Mouse (Mus musculus) heart, embryonic 15.5 days (tissue): Measurements from ENCODE around the gene Galk1. TPM values are rescaled to one million over a fixed set of nuclear protein-coding genes. Genes with fewer than 3 reads are reported as not detected.
"Not testable (repeated sequence)": the region's sequence is repeated elsewhere in the genome, so short reads cannot be mapped to it uniquely, and the experiment has no call there.

Experiments
- ATAC-seq: fragments of 200-750 bp; cut with Nextera tagmentation; replicated peaks from 2 replicates; pipeline ENCODE4 v1.8.0; 2017; ENCODE audit warnings: low read depth, moderate TSS enrichment; ENCODE audit not compliant: insufficient number of reproducible peaks, insufficient read depth, low FRiP score
- H3K27ac ChIP-seq: fragments of 300-500 bp; sonication (generic); 2 replicates; pipeline ENCODE4 v1.5.1; 2015; ENCODE audit warnings: mild to moderate bottlenecking, inconsistent platforms
- H3K27me3 ChIP-seq: fragments of 300-500 bp; sonication (generic); 2 replicates; pipeline ENCODE4 v1.6.1; 2015; ENCODE audit warnings: inconsistent platforms
- H3K36me3 ChIP-seq: fragments of 300-500 bp; sonication (generic); 2 replicates; pipeline ENCODE4 v1.6.1; 2015; ENCODE audit warnings: mild to moderate bottlenecking, inconsistent platforms
- H3K4me1 ChIP-seq: fragments of 300-500 bp; sonication (generic); replicated peaks from 2 replicates; pipeline ENCODE4 v1.6.1; 2015; ENCODE audit warnings: inconsistent platforms
- H3K4me2 ChIP-seq: fragments of 300-500 bp; sonication (generic); 2 replicates; pipeline ENCODE4 v1.6.1; 2015; ENCODE audit warnings: inconsistent platforms, mild to moderate bottlenecking, moderate library complexity
- H3K4me3 ChIP-seq: fragments of 300-500 bp; sonication (generic); 2 replicates; pipeline ENCODE4 v1.5.1; 2015; ENCODE audit warnings: mild to moderate bottlenecking, inconsistent platforms
- H3K9ac ChIP-seq: fragments of 300-500 bp; sonication (generic); 2 replicates; pipeline ENCODE4 v1.6.1; 2015; ENCODE audit warnings: mild to moderate bottlenecking, inconsistent platforms
- H3K9me3 ChIP-seq: fragments of 300-500 bp; sonication (generic); replicated peaks from 2 replicates; pipeline ENCODE4 v1.6.1; 2016; ENCODE audit warnings: inconsistent platforms
- WGBS: fragments of 180-500 bp; shearing (Covaris S2); methylation state at CpG from one replicate; pipeline ENCODE4 v1.1.7; 2015; ENCODE audit warnings: mixed read lengths; 5-methylcytosine and 5-hydroxymethylcytosine counted together
- polyA plus RNA-seq: library from polyadenylated mRNA; unstranded; fragments of >200 nt; fragmentation: Nextera tagmentation; extraction: Ambion mirVana; gene quantifications from 2 replicates; pipeline ENCODE4 v1.2.1, GENCODE M21; 2015

Galk1 gene
- polyA plus RNA-seq, 1 experiment from 2014 or later = 120 TPM

DNA sequence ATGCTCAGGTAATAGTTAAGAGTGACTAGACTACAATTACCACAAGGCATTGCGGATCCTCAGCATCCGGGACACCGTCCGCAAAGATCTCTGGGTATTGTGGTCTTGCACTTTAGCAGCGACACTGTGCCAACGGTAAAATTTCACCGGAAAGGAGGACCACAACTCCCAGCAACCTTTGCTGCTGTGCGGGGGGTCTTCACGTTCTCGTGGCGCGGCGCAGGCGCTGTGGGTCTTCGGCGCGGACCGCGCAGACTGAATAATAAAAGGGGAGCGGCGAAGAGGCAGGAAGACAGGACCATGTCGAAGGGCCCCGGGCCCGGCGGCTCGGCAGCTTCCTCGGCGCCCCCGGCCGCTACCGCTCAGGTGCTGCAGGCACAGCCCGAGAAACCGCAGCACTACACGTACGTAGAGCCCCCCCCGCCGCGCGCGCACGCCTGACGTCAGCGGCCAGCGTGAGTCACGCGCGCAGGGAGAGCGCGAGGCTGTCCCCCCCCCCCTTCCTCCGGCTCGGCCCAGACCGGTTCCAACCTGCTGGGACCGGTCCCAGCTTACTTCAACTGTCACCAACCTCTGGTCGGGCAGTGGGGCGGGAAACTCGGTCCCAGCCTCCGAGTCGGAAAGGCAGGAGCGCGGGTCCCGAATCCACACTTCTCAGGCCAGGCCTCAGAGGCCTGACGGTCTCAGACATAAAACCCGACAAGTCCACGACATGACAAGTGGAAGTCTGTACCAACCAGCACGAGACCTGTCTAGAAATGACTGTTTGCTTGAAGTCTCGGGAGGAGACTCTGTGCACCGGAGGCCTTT, 17.8 kb upstream of the Galk1 start, which contains the start of gene Unk:
TSS of gene Unk (plus strand) at position 235 of the 810 bp plus-strand sequence.
- Histone ChIP-seq H3K4me3 (peak within 1 kb of the TSS; percentile 89), H3K4me1 (peaks cover 24% of the 10 kb centered on the region), H3K27ac (peak within 1 kb of the TSS; percentile 100), H3K4me2 (peak within 1 kb of the TSS; percentile 82), H3K9me3 (no peaks in the 10 kb centered on the region), H3K36me3 (0 out of 2 replicates have a peak, but pooled peaks cover 12% of the 10 kb centered on the region), H3K27me3 (no peaks in the 10 kb centered on the region), H3K9ac (peak within 1 kb of the TSS; percentile 95)
- ATAC-seq = peak; percentile 95
- under 1% methylated on average over 61 of the region's 67 CpGs for WGBS

DNA sequence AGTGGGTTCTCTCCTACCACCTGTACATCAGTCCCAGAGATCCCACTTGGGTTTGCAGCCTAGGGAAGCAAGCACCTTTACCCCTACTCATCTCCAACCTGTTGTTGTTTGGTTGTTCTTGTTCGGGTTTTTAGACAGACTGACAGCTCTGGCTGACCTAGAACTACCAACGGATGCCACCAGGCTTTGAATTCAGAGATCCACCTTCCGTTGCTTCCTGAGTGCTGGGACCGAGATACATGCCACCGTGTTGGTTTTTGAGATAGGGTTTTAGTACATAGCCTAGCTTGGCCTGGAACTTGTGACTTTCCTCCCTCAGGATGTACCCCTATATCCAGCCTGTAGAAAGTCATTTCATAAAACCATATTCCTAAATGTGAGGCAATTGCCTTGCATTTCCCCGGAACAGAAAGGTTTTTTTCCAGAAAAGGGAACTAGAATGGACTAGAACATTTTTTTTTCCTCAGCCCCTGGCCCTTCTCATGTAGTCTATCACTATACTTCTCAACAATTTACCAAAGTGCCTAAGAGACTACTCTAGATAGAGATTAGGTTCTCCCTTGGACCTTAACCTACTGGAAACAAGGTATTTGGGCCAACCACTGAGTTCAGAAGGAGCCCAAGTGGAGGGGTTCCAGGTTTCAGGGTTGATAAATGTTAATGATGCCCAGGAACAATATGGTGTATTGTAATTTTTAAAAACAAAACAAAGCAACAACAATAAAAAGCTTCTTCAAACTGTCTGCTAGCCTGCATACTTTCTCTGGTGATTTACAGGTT, 16.8 kb upstream of the Galk1 start:
- Histone ChIP-seq H3K4me2 (peak overlapping the region; percentile 71), H3K27me3 (no peaks in the 10 kb centered on the region), H3K4me1 (peaks cover 24% of the 10 kb centered on the region), H3K27ac (peak overlapping the region; percentile 100; the same call in 1 of the 2 replicates), H3K9me3 (no peaks in the 10 kb centered on the region), H3K9ac (0 out of 2 replicates have a peak overlapping the region, but pooled peaks have one; percentile 45), H3K4me3 (peak overlapping the region; percentile 89), H3K36me3 (0 out of 2 replicates have a peak, but pooled peaks cover 5% of the 10 kb centered on the region)
- WGBS = 73% methylated on average over 6 of the region's 6 CpGs
- ATAC-seq = no peak

DNA sequence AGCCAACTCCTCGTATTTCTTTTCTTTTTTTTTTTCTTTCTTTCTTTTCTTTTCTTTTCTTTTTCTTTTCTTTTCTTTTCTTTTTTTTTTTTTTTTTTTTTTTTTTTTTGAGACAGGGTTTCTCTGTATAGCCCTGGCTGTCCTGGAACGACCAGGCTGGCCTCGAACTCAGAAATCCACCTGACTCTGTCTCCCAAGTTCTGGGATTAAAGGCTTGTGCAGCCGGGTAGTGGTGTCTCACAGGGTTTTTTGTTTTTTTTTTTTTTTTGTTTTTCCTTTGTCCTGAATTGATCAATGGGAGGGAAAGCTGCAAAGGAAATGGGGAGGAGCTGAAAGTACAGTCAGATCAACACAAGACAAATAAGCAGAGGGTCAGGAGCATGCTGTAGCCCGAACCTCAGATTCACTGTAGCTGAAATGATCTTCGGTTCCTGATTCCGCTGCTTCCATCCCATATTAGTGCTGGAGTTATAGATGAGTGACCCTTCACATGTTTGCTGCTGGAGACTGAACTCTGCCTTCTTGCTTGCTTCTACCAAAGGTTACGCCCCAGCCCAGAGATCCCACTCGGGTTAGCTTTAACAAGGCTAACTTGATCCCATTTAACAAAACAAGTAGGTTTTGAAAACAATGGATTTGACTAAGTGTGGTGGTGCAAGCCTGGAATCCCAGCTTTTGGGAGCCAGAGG, 15.8 kb upstream of the Galk1 start:
- Histone ChIP-seq H3K27ac (no peak overlapping the region), H3K36me3 (0 out of 2 replicates have a peak, but pooled peaks cover 3% of the 10 kb centered on the region), H3K4me3 (no peak overlapping the region), H3K9me3 (no peaks in the 10 kb centered on the region), H3K27me3 (no peaks in the 10 kb centered on the region), H3K4me1 (peaks cover 23% of the 10 kb centered on the region), H3K9ac (no peak overlapping the region), H3K4me2 (no peak overlapping the region)
- WGBS = 75% methylated on average over 9 of the region's 9 CpGs
- no peak for ATAC-seq

DNA sequence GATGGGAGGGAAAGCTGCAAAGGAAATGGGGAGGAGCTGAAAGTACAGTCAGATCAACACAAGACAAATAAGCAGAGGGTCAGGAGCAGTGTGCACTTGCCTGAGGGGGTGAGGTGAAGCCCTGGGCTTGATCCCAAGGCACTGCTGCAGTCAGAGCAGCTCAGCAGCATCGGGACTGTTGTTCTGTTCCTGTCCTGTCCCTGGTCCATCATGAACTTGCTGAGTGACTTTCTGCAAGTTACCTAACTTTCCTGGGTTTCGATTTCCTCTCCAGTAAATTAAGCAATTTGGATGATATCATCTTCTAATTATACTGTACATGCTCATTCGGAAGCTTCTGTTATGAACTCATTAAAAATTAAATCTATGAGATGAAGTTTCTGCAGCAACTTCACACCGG, 15.2 kb upstream of the Galk1 start, which contains the start of gene H3f3b:
TSS of gene H3f3b (minus strand) at position 207 of the 400 bp plus-strand sequence.
- H3K4me1 ChIP-seq = peaks cover 18% of the 10 kb centered on the region
- 69% methylated on average over 4 of the region's 4 CpGs for WGBS
- no peak within 1 kb of the TSS for H3K4me3 ChIP-seq
- H3K9me3 ChIP-seq = no peaks in the 10 kb centered on the region
- H3K27me3 ChIP-seq = no peaks in the 10 kb centered on the region
- H3K27ac ChIP-seq = no peak within 1 kb of the TSS
- no peak within 1 kb of the TSS for H3K4me2 ChIP-seq
- no peaks in the 10 kb centered on the region for H3K36me3 ChIP-seq
- no peak for ATAC-seq
- H3K9ac ChIP-seq = no peak within 1 kb of the TSS

DNA sequence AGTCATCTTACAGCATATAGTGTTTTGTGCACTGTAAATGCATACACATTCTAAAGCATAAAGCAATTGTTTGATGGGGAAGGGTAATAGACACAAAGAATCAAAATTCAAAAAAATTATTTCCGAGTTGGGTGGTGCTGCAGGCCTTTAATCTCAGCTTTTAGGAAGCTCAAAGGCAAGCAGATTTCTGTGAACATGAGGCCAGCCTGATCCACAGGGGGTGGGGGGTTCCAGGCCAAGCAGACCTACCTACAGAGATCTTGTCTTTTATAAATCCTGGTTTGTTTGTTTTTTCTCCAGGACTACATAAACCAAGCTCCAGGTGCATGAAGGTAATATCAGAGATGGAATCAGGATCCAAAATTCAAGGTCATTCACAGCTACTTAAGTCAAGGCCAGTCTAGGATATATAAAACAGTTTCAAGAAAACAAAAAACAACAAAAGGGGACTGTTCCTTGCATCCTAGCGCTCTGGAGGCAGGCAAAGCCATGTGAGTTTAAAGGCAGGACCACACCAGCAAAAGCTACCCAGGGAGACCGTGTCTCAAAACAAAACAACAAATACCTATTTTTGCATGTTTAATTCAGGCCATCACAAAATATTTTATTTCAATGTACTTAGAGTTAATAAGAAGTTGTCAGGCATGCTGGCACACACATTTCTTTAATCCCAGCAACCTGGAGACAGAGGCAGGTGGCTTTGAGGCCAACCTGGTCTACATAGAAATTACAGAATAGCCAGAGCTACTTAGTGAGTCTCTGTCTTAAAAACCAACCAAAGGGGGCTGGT, 12.7 kb upstream of the Galk1 start:
- Histone ChIP-seq H3K4me2 (no peak overlapping the region), H3K4me1 (peaks cover 17% of the 10 kb centered on the region), H3K4me3 (no peak overlapping the region), H3K9me3 (no peaks in the 10 kb centered on the region), H3K27me3 (no peaks in the 10 kb centered on the region), H3K36me3 (peaks cover 13% of the 10 kb centered on the region), H3K27ac (peak overlapping the region; percentile 64; the same call in 1 of the 2 replicates), H3K9ac (no peak overlapping the region)
- WGBS = 85% methylated on average over 3 of the region's 3 CpGs
- ATAC-seq = no peak

DNA sequence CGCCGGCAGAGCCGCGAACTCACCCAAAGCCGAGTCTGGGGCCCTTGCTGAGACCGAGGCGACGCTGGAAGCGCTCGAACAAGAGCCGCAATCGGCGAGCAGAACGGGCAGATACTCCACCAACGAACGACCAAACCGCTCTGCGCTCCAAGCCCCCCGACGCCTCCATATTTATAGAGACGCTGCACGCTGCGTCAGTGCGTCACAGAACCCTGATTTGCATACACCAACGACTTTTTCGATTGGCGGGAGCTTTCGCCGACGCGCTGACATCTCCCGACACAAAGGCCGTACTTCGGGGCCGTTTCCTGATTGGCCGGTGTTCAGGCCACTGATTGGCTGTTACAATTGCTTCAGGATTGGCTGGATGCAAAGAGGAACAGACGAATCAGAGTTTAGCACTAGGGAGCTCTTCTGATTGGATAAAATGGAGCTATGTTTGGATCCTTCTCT, 11.9 kb upstream of the Galk1 start:
- ATAC-seq = peak; percentile 93
- Histone ChIP-seq H3K27me3 (no peaks in the 10 kb centered on the region), H3K36me3 (peaks cover 13% of the 10 kb centered on the region), H3K27ac (peak overlapping the region; percentile 99), H3K4me3 (peak overlapping the region; percentile 94), H3K4me1 (peaks cover 13% of the 10 kb centered on the region), H3K9me3 (no peaks in the 10 kb centered on the region), H3K4me2 (peak overlapping the region; percentile 61), H3K9ac (peak overlapping the region; percentile 100)
- under 1% methylated on average over 37 of the region's 37 CpGs for WGBS

DNA sequence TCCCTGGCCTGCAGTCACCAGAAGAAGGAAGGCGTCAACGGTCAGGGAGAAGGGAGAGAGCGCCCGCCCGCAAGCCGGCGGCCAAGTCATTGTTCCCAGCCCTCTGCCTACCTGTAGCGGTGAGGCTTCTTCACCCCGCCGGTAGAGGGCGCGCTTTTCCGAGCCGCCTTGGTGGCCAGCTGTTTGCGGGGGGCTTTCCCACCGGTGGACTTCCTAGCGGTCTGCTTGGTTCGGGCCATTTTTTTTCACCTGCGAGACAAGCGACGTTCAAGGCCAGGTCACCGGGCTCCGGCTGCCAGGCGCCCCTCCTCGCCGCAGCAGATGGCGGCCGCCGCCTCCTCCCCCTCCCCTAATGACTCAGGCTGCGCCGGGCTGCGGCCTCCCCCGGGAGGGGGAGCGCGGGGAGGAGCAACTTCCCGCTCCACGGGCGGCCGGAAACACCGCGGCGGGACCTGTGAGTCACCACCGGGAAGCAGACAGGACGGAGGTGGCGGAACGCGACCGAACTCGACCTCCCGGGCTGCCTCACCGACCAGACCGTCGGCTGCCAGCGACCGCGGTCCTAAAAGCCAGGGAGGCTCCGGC, 11.3 kb upstream of the Galk1 start:
- H3K4me1 ChIP-seq = peaks cover 12% of the 10 kb centered on the region
- no peaks in the 10 kb centered on the region for H3K27me3 ChIP-seq
- H3K9me3 ChIP-seq = no peaks in the 10 kb centered on the region
- peak overlapping the region; percentile 61 for H3K4me2 ChIP-seq
- H3K4me3 ChIP-seq = peak overlapping the region; percentile 94
- peak overlapping the region; percentile 99 for H3K27ac ChIP-seq
- H3K36me3 ChIP-seq = peaks cover 13% of the 10 kb centered on the region
- 1% methylated on average over 56 of the region's 57 CpGs for WGBS
- ATAC-seq = peak; percentile 81
- H3K9ac ChIP-seq = peak overlapping the region; percentile 100

DNA sequence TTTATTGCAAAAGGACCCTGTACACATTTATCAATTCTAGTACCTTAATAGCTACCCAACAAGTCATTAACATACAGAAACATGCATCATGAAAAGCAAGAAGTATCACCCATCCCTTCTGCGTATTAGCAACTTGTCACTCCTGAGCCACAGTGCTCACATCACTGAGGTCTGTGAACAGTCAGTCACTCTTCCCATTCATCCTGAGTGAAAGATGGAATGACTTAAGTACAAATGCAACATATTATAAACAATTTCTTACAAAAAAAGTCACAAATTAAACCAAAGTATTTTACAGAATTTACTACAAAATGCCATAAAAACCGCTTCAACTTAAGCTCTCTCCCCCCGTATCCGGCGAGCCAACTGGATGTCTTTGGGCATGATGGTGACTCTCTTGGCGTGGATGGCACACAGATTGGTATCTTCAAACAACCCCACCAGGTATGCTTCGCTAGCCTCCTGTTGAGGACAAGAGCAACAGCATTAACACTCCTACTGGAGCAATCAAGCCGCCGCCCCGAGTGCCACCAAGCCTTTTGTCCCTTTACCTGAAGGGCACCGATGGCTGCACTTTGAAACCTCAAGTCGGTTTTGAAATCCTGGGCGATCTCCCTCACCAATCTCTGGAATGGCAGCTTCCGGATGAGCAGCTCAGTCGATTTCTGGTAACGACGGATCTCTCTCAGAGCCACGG, 10.7 kb upstream of the Galk1 start:
- 3% methylated on average over 18 of the region's 18 CpGs for WGBS

DNA sequence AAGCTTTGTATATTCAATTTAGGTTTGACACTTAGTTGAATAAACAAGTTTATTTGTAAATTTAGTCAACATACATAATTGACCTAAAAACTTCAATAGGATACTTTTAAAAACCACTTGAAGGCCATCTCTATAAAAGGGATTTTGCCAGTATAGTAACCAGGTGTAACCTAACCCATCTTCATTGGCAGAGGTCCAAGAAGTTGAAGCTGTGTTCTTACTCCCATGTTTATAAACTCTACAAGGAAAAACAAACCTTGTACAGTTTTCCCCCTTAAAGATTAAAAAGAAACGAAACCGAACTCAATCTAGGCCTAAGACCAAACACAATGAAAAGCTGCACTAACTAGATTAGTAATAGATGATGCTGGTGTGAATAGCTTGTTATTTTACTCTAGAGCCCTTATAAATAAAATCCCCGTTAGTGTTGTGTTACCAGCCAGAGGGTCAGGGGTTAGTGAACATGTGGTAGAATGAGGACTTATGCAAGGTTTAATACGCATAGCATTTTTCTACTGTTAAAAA, 9.8 kb upstream of the Galk1 start:
- no peaks in the 10 kb centered on the region for H3K27me3 ChIP-seq
- H3K4me2 ChIP-seq = peak overlapping the region; percentile 61
- no peak overlapping the region for H3K9ac ChIP-seq
- WGBS = 65% methylated on average over 4 of the region's 4 CpGs
- H3K9me3 ChIP-seq = no peaks in the 10 kb centered on the region
- H3K36me3 ChIP-seq = peaks cover 13% of the 10 kb centered on the region
- H3K27ac ChIP-seq = no peak overlapping the region
- no peak for ATAC-seq
- peaks cover 12% of the 10 kb centered on the region for H3K4me1 ChIP-seq
- peak overlapping the region; percentile 37 for H3K4me3 ChIP-seq

More for the DNA sequence above, 10.7 kb upstream of the Galk1 start:
- not testable (repeated sequence) for H3K9me3 ChIP-seq, ATAC-seq, H3K27me3 ChIP-seq
- peaks cover 12% of the 10 kb centered on the region for H3K4me1 ChIP-seq
- peak overlapping the region; percentile 94 for H3K4me3 ChIP-seq
- H3K4me2 ChIP-seq = peak overlapping the region; percentile 61
- H3K9ac ChIP-seq = peak overlapping the region; percentile 100
- H3K27ac ChIP-seq = peak overlapping the region; percentile 99
- H3K36me3 ChIP-seq = peaks cover 13% of the 10 kb centered on the region
